In genomic region chr8:95067582-95067981, GRCm38 (mm10) we compare ENCODE assay signal across 8 mouse cellular contexts. TPM values are rescaled to one million over a fixed set of nuclear protein-coding genes. Genes with fewer than 3 reads are reported as not detected.
DNase-seq lines count a peak whose midpoint lies in the region; ATAC-seq lines count a peak whose summit lies in the region.

No protein-coding gene starts in this region.

- intact Hi-C loops in left cerebral cortex, postnatal 4 days (cut with DNase I) = no loop called here
- intact Hi-C loops in left cerebral cortex, postnatal 25 days (cut with DNase I) = no loop called here

- peak; percentile 48 to 55 for DNase-seq in cerebellum, adult 18-20 months
- no peak for DNase-seq in cerebellum, adult 11 months
- DNase-seq in left cerebral cortex, postnatal 4 days = peak; percentile 53
- DNase-seq in left cerebral cortex, postnatal 25 days (ENCODE audit: low spot score in 2 of 2) = no peak
- DNase-seq in adrenal gland, postnatal 14 days = peak; percentile 84
- DNase-seq in lung, adult 18-20 months = peak; percentile 35 to 59
- DNase-seq in spleen, postnatal 14 days (ENCODE audit: low spot score in 2 of 2) = peak; percentile 33 to 60

- peak; percentile 83 for ATAC-seq in granulocyte monocyte progenitor cell, adult 5-6 weeks (replicated peaks; ENCODE audit: poor library complexity, severe bottlenecking)

RNA-seq across cellular contexts. Expression of gene Drc7, which starts 12.7 kb away (rescaled TPM):
- 1 to 10 TPM; 2.7 to 3.0 TPM for total RNA-seq in left cerebral cortex, postnatal 4 days (2021)
- total RNA-seq in left cerebral cortex, postnatal 25 days (2021) = 1 to 10 TPM; 1.0 to 1.4 TPM
- total RNA-seq in adrenal gland, postnatal 14 days (2021) = not detected in 2 replicates
- total RNA-seq in granulocyte monocyte progenitor cell, adult 5-6 weeks (2014; fragmentation: Nextera tagmentation) = 1.8 and 2.5 TPM in 2 replicates
- 1.2 and 3.7 TPM in 2 replicates for total RNA-seq in granulocyte monocyte progenitor cell, adult 5-6 weeks (2017)

RNA-seq across cellular contexts. Expression of gene Katnb1, which starts 13.4 kb away (rescaled TPM):
- 10 to 100 TPM; 49.9 to 52.4 TPM for total RNA-seq in left cerebral cortex, postnatal 4 days (2021)
- 10 to 100 TPM; 47.0 to 47.5 TPM for total RNA-seq in left cerebral cortex, postnatal 25 days (2021)
- 8.3 and 12.0 TPM in 2 replicates for total RNA-seq in adrenal gland, postnatal 14 days (2021)
- total RNA-seq in granulocyte monocyte progenitor cell, adult 5-6 weeks (2014; fragmentation: Nextera tagmentation) = 14.3 and 17.6 TPM in 2 replicates
- 33.2 and 34.4 TPM in 2 replicates for total RNA-seq in granulocyte monocyte progenitor cell, adult 5-6 weeks (2017)

RNA-seq across cellular contexts. Expression of gene Adgrg3, which starts 50.1 kb away (rescaled TPM):
- total RNA-seq in left cerebral cortex, postnatal 4 days (2021) = 1 to 10 TPM; 1.1 to 2.1 TPM
- total RNA-seq in left cerebral cortex, postnatal 25 days (2021) = under 1 TPM; 0.14 to 0.18 TPM
- total RNA-seq in adrenal gland, postnatal 14 days (2021) = 4.0 and 4.2 TPM in 2 replicates
- total RNA-seq in granulocyte monocyte progenitor cell, adult 5-6 weeks (2014; fragmentation: Nextera tagmentation) = 142 and 175 TPM in 2 replicates
- total RNA-seq in granulocyte monocyte progenitor cell, adult 5-6 weeks (2017) = 170 and 173 TPM in 2 replicates

Comparison
In these comparisons a context has a peak if more than half of its experiments do, and no peak if none do; other contexts are left out.
1. DNase-seq: peak in cerebellum, adult 18-20 months (2 of 2), left cerebral cortex, postnatal 4 days (single experiment), adrenal gland, postnatal 14 days (single experiment), lung, adult 18-20 months (2 of 2) and spleen, postnatal 14 days (2 of 2); none in cerebellum, adult 11 months (single experiment) and left cerebral cortex, postnatal 25 days (0 of 2).
2. RNA of gene Adgrg3, which starts 50.1 kb away (total RNA-seq): 142 to 175 TPM in granulocyte monocyte progenitor cell, adult 5-6 weeks; 4.0 to 4.2 TPM in adrenal gland, postnatal 14 days, 1.1 to 2.1 TPM in left cerebral cortex, postnatal 4 days and 0.14 to 0.18 TPM in left cerebral cortex, postnatal 25 days; every median in the first group is over 10 times any median in the second.